Mouse (Mus musculus): ENCODE results near the gene Igfbp2. TPM values are rescaled to one million over a fixed set of nuclear protein-coding genes. Genes with fewer than 3 reads are reported as not detected.

Gene Igfbp2
- total RNA-seq, 2 experiments from 2014 or later: 0.22 TPM; not detected in 1

DNA sequence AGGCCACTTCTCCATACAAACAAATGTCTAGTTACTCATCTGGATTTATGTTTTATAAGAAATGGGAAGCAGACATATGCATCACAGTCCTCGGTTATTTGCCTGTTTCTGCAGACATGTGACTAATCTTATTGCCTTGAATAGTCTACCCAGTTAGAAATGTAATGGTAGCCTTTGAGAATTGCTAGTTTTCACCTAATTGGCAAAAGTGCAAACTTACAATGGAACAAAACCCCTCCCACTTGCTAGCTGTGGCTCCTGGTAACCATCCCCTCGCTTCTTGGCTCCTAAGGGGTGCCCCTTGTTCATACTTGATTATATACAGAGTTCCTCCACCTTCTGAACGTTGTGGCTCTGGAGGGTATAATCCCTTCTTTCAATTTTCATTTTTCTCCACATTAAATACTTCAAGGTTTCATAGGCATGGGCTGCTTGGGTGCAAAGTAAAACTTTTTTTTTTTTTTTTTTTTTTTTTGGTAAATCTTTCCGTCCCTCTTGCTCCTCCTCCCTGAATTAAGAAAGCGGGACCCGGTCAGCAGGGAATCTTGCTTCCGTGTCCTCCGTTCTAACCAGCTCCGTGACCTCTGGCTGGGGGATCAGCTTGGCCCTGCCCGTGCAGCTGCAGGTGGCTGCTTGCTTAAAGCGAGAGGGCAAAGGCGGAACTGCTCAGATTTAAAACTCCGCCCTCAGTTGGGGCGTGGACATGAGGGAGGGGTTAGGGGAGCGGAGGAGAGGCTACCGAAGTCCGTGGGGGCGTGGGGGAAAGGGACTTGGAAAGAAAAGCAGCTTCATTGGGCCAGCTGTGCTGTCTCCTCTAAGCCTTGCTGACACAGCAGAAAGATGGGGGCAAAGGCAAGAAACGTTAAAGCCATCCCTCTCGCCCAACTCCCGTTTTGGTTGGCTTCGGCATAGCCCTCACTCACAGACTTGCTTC lies 45.6 kb downstream of the Igfbp2 start:
- DNase-seq: peak; percentile 70 to 75
- intact Hi-C loops (cut with DNase I): loop anchor here (5.0 to 10.0 kb wide), 2 partner anchors 135 to 502 kb away; no protein-coding TSS in a partner anchor

DNA sequence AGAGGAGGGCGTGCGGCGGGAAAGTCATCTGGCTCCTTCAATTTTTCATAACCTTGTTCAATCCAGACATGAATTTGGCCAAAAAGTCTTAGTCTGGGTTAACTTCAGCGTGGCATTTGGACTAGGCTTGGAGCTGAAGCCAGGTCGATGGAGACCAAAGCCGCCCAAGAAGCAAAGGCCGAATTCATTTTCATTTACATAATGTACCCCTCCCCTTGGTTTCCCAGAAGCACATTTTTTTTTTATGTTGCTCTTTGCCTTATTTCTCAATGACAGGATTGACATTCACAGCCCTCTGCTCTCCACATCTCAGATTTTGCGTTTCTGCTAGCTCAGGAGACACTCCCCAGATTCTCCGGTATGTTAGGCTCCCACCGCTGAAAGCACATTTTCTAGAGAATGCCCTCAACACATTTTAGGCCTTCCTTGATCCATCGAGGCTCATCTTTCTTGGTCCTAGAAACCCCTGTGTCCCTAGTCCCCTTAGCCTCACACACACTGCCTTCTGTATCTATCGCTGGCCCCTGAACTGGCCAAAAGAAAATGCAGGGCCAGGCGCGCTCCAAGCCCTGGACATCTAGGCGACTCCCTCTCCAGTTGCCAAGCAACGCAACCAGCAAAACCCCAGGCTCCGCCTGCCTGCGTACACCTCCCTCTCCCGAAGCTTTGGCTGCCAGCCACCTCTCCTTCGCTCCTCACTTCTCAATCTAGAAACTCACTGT lies 46.5 kb downstream of the Igfbp2 start:
- intact Hi-C loops (cut with DNase I): loop anchor here (5.0 to 10.0 kb wide), 2 partner anchors 134 to 502 kb away; no protein-coding TSS in a partner anchor
- DNase-seq: peak; percentile 80 to 81

DNA sequence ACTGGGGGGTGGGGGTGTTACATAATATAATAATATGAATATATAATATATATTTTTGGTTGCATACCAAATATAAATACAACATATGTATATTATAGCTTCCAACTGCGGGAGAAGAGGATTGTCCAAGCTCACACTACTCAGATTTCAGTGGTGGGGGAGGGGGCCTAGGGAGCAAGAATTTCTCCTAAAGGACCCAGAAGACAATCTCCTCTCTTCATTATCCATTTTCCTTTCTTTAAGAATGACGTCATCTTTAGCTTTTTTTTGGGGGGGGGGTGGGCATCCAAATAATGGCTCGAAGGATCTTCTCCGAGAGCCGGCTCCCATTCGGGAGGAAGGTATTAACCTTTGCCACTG lies 47.0 kb downstream of the Igfbp2 start:
- DNase-seq: no peak
- intact Hi-C loops (cut with DNase I): loop anchor here (5.0 to 10.0 kb wide), 2 partner anchors 133 to 501 kb away; no protein-coding TSS in a partner anchor

DNA sequence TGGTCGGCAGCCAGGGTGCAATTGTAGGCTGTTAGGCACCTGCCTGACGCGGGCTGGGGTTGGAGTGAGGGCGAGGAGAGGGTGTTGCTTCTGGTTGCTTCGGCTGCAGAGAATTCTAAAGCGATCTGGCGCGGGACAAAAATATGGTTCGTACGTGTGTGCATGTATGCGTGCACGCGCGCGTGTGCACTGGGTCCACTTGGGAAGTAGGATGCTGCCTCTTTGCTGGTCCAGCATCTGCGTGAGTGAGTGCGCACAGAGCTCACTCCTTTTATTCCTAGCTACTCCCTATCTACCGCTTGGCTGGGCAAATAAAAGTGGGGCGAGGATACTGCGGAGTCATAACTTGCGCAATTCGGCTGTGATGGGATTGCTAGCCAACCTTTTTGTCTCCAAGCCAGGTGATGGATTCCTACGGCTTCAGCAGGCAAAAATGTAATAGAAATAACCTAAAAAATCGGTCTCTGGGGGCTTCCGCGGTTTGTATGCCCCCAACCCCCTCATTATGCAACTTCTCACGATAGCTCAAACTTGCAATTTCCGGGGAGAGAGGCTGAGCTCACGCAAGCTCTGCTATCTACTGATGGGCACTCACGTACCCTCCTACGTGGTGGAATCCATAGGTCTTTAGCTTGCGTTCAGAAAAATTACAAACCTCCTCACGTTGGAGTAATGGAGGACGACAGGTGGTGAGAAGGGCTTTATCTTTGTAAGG lies 47.6 kb downstream of the Igfbp2 start:
- intact Hi-C loops (cut with DNase I): loop anchor here (5.0 to 10.0 kb wide), 2 partner anchors 133 to 500 kb away; no protein-coding TSS in a partner anchor
- peak; percentile 39 to 52 for DNase-seq

DNA sequence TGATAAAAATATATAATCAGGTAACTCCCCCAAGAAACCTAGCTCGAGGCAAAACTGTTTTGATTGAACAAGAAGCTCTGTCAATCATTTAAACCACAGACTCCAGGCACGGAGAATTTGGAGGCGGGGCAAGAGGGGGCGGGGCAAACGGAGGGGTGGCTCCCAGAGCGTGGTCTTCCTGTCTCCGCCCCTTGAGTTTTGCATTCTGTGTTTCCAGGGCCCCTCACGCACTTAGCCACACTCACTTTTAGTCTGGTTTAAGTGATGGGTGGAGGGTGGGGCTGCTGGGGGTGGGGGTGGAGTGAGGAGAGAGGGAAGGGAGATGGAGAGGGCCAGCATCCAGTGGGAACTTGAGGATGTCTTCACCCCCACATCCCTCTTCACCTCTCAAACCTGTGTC lies 48.2 kb downstream of the Igfbp2 start:
- intact Hi-C loops (cut with DNase I): loop anchor here (5.0 to 10.0 kb wide), 2 partner anchors 132 to 500 kb away; no protein-coding TSS in a partner anchor
- peak; percentile 52 to 59 for DNase-seq

DNA sequence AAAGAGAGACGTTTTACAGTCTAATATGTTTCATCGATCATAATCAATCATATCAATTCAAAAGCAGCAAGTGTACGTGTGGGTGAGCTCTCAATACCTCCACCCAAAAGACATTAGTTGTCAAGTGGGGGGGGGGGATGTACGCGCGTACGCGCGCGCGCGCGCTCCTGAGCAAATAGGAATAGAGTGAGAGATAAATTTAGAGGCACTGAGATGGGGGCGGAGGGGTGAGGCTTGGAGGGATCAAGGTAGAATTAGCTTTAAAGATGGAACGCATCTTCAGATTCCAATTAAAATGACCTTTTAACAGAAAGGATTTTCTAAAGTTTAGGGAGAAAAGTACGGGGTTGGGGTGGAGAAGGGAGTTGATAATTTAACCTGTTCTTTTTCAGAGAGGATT lies 48.8 kb downstream of the Igfbp2 start:
- no peak for DNase-seq
- intact Hi-C loops (cut with DNase I): loop anchor here (5.0 to 10.0 kb wide), 2 partner anchors 132 to 499 kb away; no protein-coding TSS in a partner anchor

DNA sequence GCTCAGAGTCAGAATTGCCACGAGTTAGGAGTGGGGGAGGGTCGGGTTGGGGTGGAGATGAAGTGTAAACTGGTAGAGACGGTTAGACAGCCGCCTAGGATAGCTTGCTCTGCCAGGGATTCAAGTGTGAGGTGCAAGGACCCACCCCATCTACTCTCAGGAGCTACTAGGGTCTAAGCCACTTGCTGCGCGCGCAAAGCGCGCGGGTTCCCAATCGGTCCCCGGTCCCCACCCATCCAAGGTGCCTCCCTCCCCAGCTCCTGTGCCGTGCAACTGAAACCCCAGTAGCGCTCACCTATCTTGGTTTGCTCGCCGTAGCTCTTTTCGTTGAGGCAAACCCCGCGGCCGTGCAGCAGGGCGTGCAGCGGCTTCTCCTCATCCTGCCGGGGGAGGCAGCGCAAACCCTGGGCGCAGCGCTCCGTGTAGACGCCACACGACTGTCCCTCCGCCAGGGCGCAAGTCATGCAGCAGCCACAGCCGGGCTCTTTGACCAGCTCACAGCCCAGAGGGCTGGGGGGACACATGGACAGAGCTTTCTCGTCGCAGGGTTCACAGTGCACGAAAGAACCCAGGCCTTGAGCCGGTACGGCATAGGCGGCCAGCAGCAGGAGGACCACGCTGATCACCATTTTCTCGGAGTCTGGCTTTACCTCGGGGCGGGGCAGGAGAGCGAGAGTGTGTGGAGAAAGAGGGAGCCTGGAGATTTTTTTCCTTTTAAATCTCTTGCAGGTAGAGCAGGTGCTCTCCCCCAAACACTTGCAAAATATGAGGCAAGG lies 49.4 kb downstream of the Igfbp2 start:
- intact Hi-C loops (cut with DNase I): loop anchor here (5.0 to 10.0 kb wide), 2 partner anchors 131 to 499 kb away; no protein-coding TSS in a partner anchor
- peak; percentile 47 to 74 for DNase-seq

DNA sequence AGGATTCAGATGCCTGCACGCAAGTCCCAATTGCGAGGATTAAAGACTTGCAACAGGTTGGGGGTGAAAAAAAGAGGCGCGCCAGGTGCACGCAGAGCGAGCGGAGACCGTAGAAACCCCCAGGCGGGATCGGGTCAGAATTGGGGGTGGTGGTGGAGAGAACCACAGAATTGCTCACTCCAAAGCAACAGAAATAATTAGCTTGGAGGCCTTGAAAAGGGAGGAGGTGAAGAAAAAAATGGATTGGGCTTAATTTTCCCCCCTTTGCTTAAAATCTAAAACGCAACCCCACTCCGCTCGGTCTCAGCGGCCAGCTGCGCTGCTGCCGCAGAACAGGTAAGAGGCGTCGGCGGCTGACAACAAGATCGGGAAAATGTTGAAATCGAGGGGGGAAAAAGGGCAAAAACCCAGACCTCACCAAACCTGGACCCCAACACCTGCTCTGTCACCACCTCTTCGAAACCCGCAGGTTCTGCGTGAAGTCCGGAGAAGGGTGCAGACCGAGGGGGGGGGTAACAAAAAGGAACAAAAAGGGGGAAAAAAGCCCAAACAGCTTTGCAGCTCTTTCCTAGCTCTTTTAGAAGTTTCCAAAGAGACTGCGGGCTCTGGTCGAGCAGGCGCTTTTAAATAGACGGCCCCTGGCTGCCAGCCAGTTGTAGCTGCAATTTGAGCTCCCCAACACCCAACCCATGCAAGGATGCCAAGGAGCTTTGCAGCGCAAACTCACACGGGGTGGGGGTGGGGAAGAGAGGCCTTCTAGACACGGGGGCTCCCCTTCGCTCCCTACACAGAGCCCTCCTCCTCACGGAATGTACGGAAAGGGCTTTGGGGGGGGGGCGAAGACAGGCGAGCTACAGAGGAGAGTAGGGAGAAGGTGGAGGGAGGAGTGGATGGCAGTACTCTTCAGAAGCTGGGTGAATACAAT lies 50.2 kb downstream of the Igfbp2 start, which contains the start of gene Igfbp5:
Gene Igfbp5, minus strand, starts transcription at position 598 of the 925 bp plus-strand sequence.
- DNase-seq: peak; percentile 82 to 83

DNA sequence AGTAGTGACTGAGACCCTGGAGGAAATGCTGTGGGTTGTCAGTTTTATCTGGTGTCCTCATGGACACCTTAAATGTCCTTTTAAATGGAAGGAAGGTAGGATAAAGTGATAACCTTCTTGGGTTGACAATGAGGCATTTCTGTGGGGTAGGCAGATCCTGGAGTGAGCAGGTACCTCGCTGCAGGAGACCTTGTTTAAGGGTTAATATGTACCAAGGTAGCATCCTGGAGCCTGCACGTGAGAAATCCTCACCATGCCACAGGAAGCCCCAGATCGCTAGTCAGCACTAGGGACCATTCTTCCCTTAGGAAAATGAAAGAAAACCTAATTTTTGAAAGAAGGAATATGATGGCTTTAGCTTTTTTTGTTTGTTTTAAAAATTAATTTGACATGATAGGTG lies 51.4 kb downstream of the Igfbp2 start:
- intact Hi-C loops (cut with DNase I): loop anchor here (5.0 to 10.0 kb wide), 4 partner anchors 129 to 312 kb away; no protein-coding TSS in a partner anchor
- no peak for DNase-seq

More for the DNA sequence above, 50.2 kb downstream of the Igfbp2 start, which contains the start of gene Igfbp5:
- intact Hi-C loops (cut with DNase I): loop anchor here (5.0 to 10.0 kb wide), 5 partner anchors 130 to 498 kb away; no protein-coding TSS in a partner anchor

DNA sequence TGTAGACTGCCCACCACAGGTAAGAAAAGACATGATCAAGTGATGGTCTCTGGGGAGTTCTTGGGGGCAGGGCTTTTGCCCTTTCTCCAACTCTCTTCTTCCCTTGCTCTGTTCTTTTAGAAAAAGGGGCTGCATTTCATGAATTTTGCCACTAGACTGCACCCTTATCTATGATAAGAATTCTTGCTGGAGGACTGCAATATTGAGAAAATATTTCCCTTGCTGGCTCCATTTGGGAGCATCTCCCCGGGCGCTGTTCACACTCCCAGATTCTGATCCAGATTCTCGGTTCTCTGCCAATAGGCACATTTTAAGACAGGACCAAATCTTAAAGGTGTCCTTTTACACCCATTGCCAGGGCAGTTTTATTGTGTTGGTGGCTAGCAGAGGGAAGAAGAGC lies 51.8 kb downstream of the Igfbp2 start:
- intact Hi-C loops (cut with DNase I): loop anchor here (5.0 to 10.0 kb wide), 4 partner anchors 129 to 311 kb away; no protein-coding TSS in a partner anchor

DNA sequence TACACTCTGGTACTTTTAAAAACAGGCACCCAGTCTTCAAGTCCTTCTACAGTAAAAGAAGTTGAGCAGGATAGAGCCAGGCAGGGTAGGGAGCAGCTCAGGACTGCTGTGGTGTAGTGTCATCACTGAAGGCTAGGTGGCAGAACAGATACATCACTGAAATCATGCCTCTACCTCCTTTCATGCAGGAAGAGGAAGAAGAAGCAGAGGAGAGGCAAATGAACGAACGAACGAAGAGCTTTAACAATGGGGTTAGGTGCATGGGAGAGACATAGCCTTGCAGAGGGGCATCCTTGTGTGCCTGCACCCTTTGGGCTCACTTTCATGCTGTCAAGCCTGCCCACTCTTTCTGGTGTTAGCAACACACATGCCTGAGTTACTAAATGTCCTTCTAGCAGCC lies 53.6 kb downstream of the Igfbp2 start:
- peak in 1 of 2 experiments; percentile 50 for DNase-seq
- intact Hi-C loops (cut with DNase I): loop anchor here (1.0 to 10.0 kb wide), 6 partner anchors 127 to 740 kb away; no protein-coding TSS in a partner anchor

More for the DNA sequence above, 51.8 kb downstream of the Igfbp2 start:
- no peak for DNase-seq

DNA sequence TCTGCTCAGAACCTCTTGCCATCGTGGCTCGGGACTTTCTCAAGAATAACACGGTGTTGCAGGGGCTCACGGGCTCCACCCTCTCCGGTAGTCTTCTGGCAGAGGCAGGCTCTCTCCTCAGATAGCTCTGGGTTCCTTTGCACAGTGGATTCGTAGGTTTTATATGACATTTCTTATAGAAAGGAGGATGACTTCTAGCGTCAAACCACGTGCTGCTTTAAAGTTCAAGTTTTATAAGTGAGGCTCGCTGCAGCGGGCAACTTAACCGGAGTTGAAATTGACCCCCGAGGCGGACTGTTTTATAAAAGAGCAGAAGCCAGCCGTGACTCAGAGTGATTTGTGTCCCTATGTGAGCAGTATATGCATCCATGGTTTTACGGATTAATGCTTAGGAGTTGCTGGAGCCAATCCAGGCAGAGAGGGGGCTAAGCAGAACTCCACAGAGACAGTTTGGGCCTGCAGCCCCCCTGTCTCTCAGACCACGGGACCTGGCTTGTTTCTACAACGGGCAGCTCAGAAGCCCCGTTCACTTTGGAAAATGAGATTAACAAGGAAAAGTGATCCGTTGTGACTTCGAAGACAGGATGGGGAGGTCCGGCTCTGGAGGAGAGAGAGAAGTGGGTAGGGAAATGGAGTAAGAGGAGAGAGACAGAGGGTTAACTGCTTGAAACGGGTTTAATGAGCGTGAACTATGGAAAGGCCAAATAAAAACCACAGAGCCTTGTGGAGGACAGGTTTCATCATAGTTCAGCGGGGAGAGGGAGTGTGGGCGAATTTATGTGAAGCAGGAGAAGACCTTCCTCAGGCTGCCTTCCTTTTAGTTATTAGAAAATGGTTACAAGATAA lies 54.4 kb downstream of the Igfbp2 start:
- intact Hi-C loops (cut with DNase I): loop anchor here (1.0 to 10.0 kb wide), 6 partner anchors 126 to 740 kb away; no protein-coding TSS in a partner anchor
- DNase-seq: no peak

DNA sequence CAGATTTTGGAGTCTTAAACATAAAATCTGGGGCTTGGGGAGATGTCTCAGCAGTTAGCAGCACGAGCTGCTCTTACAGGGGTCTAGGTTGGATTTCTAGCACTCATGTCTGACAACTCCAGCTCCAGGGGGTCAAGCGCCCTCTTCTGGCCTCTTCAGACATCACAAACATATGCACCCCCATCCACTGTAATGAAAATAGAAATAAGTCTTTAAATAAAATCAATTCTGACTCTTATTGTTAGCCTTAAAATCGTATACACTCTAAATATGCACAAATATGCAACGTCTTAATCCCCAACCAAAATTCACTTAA lies 55.0 kb downstream of the Igfbp2 start:
- intact Hi-C loops (cut with DNase I): loop anchor here (5.0 to 10.0 kb wide), 4 partner anchors 126 to 308 kb away; no protein-coding TSS in a partner anchor
- DNase-seq: no peak

DNA sequence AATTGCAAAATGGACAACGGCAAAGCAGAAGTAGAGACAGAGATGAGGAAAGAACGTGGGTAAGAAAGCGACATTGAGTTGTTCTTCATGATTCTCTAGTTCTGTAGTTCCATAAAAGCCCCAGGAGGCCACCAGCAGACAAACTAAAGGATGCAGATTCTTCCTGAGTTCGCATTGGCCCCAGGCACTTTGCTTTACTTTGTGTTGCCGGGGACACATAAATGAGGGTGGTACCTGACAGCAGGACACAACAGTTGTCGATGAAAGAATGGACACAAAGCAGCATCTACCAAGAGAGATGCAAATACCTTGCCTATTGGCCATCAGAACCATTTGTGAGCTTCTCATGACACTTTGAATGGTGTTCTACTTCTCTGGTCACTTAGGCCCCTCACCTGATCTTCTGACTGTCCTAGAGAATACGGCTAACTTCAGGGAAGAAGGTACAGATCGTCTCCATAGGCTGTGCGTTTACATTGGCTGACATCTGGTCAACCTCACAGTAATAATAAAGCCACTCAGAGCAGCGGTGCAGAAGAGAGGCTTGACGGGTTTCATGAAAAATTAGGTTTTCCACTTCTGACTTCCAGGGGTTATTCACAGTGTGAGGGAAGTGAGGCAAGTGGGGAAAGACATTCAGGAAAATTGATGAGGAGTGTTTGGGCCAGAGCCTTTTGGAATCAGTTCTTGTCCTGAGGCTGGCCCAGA lies 61.0 kb downstream of the Igfbp2 start:
- intact Hi-C loops (cut with DNase I): no loop called here
- no peak for DNase-seq

DNA sequence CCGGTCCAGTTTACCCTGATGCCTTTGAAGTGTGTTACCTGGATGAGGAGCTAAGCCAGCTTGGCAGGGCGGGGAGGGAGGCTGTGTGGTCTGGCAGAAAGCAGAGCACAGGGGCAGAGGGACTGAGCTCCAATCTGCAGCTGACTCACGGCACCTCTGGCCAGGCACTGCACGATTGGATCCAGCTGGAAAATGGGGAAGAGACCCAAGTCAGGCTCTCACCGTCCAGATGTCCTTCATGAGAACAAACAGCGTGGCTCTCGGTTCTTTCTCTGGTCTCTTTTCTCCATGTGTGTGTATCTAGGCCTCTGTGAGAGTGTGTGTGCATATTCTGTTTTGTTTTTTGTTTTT lies 61.5 kb downstream of the Igfbp2 start:
- DNase-seq: peak; percentile 65 to 70
- intact Hi-C loops (cut with DNase I): no loop called here

DNA sequence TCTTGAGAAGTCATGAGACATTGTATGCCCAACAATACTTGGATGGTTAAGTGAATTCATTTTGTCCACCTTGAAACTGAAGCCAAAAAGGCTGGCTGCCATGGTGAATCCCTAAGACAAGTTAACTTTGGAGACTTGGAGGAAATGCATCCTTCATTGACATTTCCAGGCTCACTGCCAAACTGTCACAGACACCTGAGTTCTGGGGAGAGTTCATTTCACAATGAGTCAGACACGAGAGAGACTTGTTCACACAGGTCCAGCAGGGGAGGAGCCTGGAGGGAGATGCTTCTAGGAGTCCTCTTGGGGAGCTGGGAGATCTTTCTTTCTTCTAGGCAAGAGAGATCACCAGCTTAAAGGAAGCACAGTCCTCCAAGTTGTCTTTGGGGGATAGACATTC lies 63.6 kb downstream of the Igfbp2 start:
- intact Hi-C loops (cut with DNase I): no loop called here

DNA sequence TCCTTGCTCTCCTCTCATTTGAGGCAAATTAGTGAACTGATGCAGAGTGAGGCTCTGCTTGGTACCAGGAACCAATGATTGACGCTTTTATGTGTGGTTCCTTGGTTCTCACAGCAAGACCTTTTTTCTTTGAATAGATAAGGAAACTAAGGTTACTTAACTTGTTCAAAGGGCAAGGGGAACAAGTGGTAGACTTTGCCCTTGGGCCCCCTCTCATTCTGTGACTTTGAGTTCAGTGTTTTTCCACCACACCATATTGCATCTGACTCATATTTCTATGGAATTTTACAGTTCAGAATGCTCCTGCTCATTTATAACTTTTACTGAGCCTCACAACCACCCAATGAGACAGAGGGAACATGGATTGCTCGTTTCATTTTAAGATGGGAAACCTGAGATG lies 71.5 kb downstream of the Igfbp2 start:
- intact Hi-C loops (cut with DNase I): no loop called here
- DNase-seq: no peak

More for the DNA sequence above, 63.6 kb downstream of the Igfbp2 start:
- DNase-seq: no peak
